Mouse (Mus musculus) megakaryocyte progenitor cell, adult 5-6 weeks (primary cell): Measurements from ENCODE around the gene Tgm2. TPM values are rescaled to one million over a fixed set of nuclear protein-coding genes. Genes with fewer than 3 reads are reported as not detected.

ENCODE experiments used
- ATAC-seq: replicated peaks from 2 replicates; pipeline ENCODE4 v1.8.0; 2016; ENCODE audit warnings: mild to moderate bottlenecking, moderate TSS enrichment, inconsistent platforms; ENCODE audit not compliant: poor library complexity
- total RNA-seq, 2 experiments: library from RNA; stranded (forward) in 1 of 2; stranded (reverse) in 1 of 2; fragments of 157-497, 149-512 nt in 1 of 2; fragments of 200-1000 nt in 1 of 2; gene quantifications; 2 replicates each; pipeline versions ENCODE4 v1.2.3 to v1.2.4; 2015 to 2017

Gene Tgm2
- total RNA-seq, 2 experiments from 2014 or later: 0.39 to 0.58 TPM

DNA sequence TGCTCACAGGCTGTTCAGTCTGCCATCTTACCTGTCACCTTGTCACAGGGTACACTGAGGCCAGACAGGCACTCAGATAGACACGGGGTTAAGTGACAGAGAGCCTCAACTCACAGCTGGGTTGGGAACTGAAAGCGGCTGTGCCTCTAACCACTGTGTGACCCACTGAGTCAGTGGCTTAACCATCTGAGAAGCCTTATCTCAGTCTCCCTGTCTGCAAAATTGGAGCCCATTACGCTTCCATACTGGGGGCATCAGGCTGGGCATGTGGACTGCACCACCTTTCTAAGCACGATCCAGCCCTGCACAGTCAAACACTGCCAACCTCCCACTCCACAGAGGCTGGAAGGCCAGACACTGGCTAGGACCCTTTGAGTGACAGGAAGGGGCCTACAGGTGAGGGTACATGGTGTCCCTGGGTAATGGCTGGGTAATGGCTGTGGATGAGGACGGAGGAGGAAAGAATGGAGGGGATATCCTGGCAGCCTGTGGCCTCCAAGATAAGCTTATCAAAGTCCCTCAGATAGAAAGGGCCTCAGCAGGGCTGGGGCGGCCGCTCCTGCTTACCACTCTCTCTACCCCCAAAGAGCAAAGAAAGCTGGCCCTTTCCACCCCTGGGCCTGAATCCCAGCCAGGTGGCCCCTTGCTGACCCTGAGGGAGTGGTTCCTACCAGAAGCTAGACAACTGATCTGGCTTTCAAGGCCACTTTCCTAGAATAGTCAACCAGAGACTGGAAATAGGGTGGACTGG lies 4.4 kb downstream of the Tgm2 start:
- peak; percentile 76 for ATAC-seq

DNA sequence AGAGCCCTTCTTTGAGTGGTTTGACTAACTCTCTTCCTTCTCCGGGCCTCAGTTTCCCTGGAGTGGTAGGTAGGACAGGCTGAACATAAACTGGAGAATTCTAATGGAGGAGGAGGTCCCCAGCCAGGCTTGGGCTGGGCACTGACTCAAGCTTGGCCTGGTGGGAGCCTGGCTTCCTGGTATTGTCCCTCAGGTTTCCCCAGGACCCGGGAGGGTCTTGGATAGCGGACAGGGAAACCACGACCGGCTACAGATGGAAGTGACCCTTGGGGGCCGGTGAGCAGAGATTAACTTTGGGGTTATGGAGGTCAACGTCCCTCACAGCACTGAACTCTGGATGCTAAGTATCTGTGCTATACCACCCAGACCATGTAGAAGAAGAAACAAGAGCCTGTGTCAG lies 5.0 kb downstream of the Tgm2 start:
- ATAC-seq: no peak

DNA sequence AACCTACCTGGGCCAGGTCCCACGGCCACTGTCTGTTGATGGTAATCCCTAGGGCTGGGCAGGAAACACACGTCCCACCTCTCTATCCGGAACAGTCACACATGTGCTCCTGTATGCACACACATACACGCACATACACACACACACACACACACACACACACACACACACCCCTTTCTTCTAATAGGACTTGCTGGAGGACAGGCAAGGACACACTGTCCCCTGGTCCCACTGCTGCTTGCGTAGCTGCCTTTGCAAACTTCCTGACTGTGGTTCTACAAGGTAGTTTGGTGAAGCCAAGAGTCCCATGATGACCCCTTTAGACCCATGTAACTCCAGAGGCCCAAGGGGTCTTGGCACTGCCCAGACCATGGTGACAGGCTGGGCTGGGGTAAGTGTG lies 5.6 kb downstream of the Tgm2 start:
- ATAC-seq: no peak

DNA sequence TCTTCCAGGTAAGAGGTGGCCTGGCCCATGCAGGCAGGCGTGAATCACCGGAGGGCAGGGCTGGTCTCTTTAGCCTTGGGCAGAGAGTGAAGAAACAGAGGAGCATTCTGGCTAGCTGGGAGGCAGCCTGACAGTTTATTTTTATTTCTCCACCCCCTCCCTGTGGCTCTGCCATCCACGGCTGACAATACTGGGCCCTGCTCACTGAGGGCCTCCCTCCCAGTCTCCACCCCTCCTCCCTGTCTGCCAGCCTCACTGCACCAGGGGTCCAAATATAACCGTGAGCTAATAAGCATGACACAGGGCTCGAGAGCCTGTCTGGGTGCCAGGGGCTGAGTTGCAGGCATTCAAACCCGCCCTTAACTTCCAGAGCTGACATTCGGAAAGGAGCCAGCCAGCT lies 6.6 kb downstream of the Tgm2 start:
- no peak for ATAC-seq

GRCm38 (mm10) chr2:158138778-158139177 lies 7.5 kb downstream of the Tgm2 start:
- ATAC-seq: no peak

- ATAC-seq: no peak
These were observed 8.5 kb downstream of the Tgm2 start for GRCm38 (mm10) chr2:158137771-158138170.

- ATAC-seq: no peak
These were observed 10.0 kb downstream of the Tgm2 start for GRCm38 (mm10) chr2:158136205-158136604.

DNA sequence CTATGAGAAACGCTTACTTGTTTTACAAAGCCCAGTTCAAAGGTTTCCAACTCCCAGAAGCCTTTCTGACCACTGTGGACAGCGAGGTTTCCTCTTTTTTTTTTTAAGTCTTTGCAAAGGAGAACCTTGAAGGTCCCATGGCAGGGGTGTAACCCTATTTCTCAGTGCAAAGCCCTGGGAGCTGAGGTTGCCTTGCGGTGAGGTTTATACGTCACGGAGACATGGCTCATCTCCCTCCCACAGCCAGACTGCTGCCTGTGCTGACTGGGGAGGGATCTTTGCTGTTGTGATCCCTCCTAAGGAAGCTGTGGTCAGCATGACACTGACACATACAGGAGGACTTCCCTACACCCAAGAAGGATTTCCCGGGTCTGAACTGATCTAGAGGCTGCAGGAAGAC lies 13.2 kb downstream of the Tgm2 start:
- peak; percentile 93 for ATAC-seq

- ATAC-seq: no peak
These were observed 13.9 kb downstream of the Tgm2 start for GRCm38 (mm10) chr2:158132320-158132719.

GRCm38 (mm10) chr2:158131197-158131835 lies 14.9 kb downstream of the Tgm2 start:
- ATAC-seq: no peak

GRCm38 (mm10) chr2:158130391-158130986 lies 15.7 kb downstream of the Tgm2 start:
- ATAC-seq: no peak

- no peak for ATAC-seq
These were observed 16.8 kb downstream of the Tgm2 start for GRCm38 (mm10) chr2:158129291-158130002.

- ATAC-seq: no peak
These were observed 17.6 kb downstream of the Tgm2 start for GRCm38 (mm10) chr2:158128461-158129130.

DNA sequence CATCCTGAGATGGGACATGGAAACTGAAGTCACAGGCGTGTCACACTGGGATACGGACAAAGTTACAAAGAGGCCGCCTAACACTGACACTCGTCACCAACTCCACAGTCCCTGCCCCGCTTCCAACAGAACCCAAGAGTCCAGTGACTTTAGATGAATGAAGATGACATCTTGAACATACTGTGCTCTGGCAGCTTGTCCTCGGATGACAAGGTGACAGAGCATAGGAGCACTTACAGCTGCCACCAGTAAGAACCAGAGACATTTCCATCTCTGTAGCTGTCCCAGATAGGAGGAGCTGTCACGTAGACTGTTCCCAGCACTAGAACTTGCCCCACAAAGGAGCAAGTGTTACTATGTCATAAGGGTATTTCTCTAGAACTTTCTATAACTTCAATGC lies 18.4 kb downstream of the Tgm2 start:
- no peak for ATAC-seq

GRCm38 (mm10) chr2:158127245-158127644 lies 19.0 kb downstream of the Tgm2 start:
- ATAC-seq: no peak

DNA sequence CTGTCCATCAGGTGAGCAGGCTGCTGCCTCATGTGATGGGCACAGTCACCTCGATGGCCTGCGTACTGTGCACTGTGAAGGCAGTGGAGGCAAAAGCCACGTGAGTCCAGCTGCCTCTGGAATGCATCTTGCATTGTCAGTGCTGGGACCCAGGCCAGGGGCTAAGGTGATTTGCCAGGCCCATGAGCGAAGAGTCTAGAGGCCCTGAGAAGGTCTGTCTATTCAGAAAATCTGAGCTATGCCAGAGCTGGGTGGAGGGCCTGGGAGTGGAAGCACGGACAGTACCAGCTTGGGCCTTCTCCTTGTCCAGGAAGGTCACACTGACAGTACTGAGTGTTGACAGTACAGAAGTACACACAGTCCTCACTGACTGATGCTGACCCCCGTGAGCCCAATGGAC lies 23.4 kb downstream of the Tgm2 start:
- no peak for ATAC-seq

DNA sequence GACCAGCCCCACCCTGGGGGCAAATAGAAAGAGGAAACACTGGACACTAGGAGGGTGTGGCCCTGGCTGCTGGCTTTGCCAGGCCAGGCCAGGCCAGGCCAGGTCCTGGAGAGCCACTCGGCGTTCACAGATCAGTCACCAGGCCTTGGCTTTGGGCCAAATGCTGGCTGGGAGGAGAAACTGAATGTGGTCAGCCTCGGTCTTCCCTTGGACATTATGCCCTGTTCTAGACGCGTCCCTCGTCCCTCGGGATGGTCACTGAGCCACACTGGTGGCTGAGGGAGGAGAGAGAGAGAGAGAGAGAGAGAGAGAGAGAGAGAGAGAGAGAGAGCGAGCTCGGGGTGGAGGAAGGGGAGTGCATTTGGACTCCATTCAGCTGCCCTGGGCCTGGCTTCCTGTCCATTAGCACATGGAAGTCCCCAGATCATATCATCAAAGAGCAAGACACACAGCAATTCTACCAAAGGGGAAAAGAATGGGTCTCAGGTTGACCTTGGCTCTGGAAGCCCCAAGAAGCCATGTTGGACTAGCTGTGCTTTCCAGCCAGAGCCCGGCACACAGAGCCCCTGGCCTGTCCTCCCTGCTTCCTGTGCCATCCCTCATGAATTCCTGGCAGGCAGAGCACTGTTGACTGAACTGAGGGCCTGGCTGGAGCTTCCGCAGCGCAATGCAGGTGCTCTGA lies 24.4 kb downstream of the Tgm2 start:
- ATAC-seq: no peak

DNA sequence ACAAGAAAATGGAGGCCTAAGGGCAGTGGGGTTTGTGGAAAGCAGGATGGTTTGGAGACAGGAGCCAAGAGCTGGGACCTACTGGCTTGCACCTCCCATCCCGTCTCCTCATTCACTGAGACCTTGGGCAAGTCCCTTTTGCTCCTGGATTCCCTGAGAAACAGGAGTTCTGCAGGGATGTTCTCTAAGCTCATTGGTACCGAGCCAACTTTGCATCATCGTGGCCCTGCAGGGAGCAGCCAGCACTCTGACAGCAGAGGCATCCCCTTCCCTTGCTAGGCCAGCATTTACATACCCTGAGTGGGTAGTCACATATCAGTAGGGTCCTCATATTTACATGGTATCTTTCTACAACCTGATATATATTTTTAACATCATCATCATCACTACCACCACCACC lies 25.4 kb downstream of the Tgm2 start:
- no peak for ATAC-seq

DNA sequence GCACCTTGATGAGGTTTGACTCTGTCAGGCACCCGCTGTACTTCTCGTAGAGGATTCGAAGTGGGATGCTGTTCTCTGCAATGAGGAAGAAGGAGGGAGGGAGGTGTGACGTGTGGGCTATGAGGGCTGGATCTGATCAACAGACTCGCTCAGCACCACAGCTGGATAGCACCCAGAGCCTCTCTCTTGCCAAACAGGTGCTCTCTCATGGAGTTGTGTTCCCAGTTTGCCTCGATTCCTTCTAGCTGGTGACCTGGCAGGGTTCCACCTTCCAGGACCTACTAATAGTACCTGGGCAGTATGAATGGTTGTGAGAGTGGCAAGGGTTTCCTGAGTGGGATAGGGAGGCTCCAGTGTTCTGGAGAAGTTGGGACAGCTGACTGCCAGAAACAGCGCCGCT lies 26.0 kb downstream of the Tgm2 start:
- no peak for ATAC-seq

- no peak for ATAC-seq
These were observed 27.1 kb downstream of the Tgm2 start for GRCm38 (mm10) chr2:158119145-158119544.

DNA sequence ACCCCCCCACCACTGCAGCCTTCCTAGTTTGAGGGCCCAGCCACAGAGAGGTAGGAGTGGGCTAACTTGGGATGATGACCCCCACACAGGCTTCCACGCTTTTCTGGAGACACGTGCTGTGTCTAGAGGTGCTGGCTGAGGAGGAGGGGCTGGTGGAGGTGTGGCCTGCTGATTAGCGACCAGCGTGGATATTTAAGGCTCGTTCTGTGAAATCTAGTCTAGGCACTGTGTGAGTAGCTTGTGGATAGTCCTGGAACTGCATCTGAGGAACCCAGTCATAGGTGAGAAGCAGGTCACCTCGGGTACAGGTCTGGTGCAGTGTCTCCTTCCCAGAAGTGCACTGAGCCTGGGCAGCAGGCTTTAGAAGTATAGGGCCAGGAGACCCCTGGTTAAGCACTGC lies 29.6 kb downstream of the Tgm2 start:
- ATAC-seq: peak; percentile 65
